Mouse (Mus musculus) testis, adult 10 weeks (tissue): ENCODE data around the gene Lmx1a. TPM values are rescaled to one million over a fixed set of nuclear protein-coding genes. Genes with fewer than 3 reads are reported as not detected.

Experiments used
- polyA plus RNA-seq: library from polyadenylated mRNA; stranded (reverse); fragments of 350-450 nt; fragmentation: Illumina TruSeq; extraction: RNeasy Lipid Tissue Mini Kit (QIAGEN cat#74804); gene quantifications from one replicate; pipeline ENCODE4 v1.2.3, GENCODE M21; 2014; ENCODE audit warnings: low read depth, low replicate concordance

The Lmx1a gene
- polyA plus RNA-seq = not detected

GRCm38 (mm10) chr1:167689232-167689261 is at the start of gene Lmx1a:
Gene Lmx1a (plus strand): TSS chr1:167689237.

Other genes with a start within 250 kb of the Lmx1a start
- 37.8 TPM for gene Lrrc52, start 222.5 kb upstream of the Lmx1a start, polyA plus RNA-seq
- 0.17 TPM for gene Rxrg, start 90.9 kb upstream of the Lmx1a start, polyA plus RNA-seq